Comparison of ENCODE assay signal across 17 mouse cellular contexts in genomic region chr7:30765173-30765572, GRCm38 (mm10). TPM values are rescaled to one million over a fixed set of nuclear protein-coding genes. Genes with fewer than 3 reads are reported as not detected.
A peak's percentile ranks its signal among the peaks of the same experiment; 100 is the strongest.
DNase-seq lines count a peak whose midpoint lies in the region; ATAC-seq and TF ChIP-seq lines count a peak whose summit lies in the region.
"Had no signal": no experiment of that assay in that cellular context is flagged by ENCODE, and none has a peak within 500 bp of the region (broad histone marks: within the 10 kb centered on the region; RNA-seq: fewer than 3 reads in every experiment).

No protein-coding gene starts in this region.

- peaks cover 27% of the 10 kb centered on the region for H3K4me1 ChIP-seq in heart, embryonic 10.5 days
- no peaks in the 10 kb centered on the region for H3K4me1 ChIP-seq in neural tube, embryonic 11.5 days (ENCODE audit: control insufficient read depth, insufficient read depth, low read length)
- H3K4me1 ChIP-seq in midbrain, embryonic 11.5 days (ENCODE audit: control insufficient read depth, insufficient read depth, low read length), result no peaks in the 10 kb centered on the region
- H3K4me1 ChIP-seq in stomach, postnatal 0 days (replicated peaks; ENCODE audit: control insufficient read depth, insufficient read depth), result no peaks in the 10 kb centered on the region; the same call in 1 of the 2 replicates

- H3K27ac ChIP-seq in heart, embryonic 10.5 days, result no peak overlapping the region
- H3K27ac ChIP-seq in neural tube, embryonic 11.5 days (ENCODE audit: low read depth, low read length), result no peak overlapping the region
- no peak overlapping the region for H3K27ac ChIP-seq in midbrain, embryonic 11.5 days (ENCODE audit: low read depth, low read length)
- H3K27ac ChIP-seq in stomach, postnatal 0 days (replicated peaks), result no peak overlapping the region
- H3K27ac ChIP-seq: kidney, postnatal 0 days; left cerebral cortex, adult 2 months had no signal

- H3K9ac ChIP-seq in neural tube, embryonic 11.5 days (ENCODE audit: low read length), result no peak overlapping the region
- H3K9ac ChIP-seq in midbrain, embryonic 11.5 days (ENCODE audit: low read length), result no peak overlapping the region
- H3K9ac ChIP-seq in stomach, postnatal 0 days (ENCODE audit: low read length), result no peak overlapping the region

- peak overlapping the region; percentile 29; the same call in 1 of the 2 replicates for H3K4me3 ChIP-seq in heart, embryonic 10.5 days
- no peak overlapping the region for H3K4me3 ChIP-seq in neural tube, embryonic 11.5 days (ENCODE audit: low read depth, low read length)
- H3K4me3 ChIP-seq in midbrain, embryonic 11.5 days (ENCODE audit: low read depth, low read length), result no peak overlapping the region
- H3K4me3 ChIP-seq in stomach, postnatal 0 days (ENCODE audit: low read depth, low read length), result peak overlapping the region; percentile 2; the same call in 1 of the 2 replicates
- H3K4me3 ChIP-seq: left cerebral cortex, adult 2 months; myocyte had no signal

- DNase-seq in heart, embryonic 10.5 days (ENCODE audit: low spot score), result no peak
- no peak for DNase-seq in heart, adult 18-20 months
- no peak for DNase-seq in neural tube, embryonic 11.5 days (ENCODE audit: low spot score)
- no peak for DNase-seq in neural tube, embryonic 10.5 days (ENCODE audit: extremely low spot score, low spot score)
- DNase-seq in midbrain, embryonic 11.5 days (ENCODE audit: low spot score, missing footprints), result no peak
- DNase-seq in stomach, postnatal 0 days (ENCODE audit: low spot score), result no peak
- no peak for DNase-seq in adrenal gland, adult 8-10 months
- no peak for DNase-seq in frontal cortex, postnatal 14 days (ENCODE audit: low spot score in 2 of 2)
- DNase-seq: cerebellum, adult 2 months; gastrocnemius, postnatal 14 days; lung, postnatal 14 days had no signal

- H3K27me3 ChIP-seq in heart, embryonic 10.5 days (ENCODE audit: insufficient read depth, poor library complexity, severe bottlenecking), result peaks cover 8% of the 10 kb centered on the region; the same call in 1 of the 2 replicates
- no peaks in the 10 kb centered on the region for H3K27me3 ChIP-seq in neural tube, embryonic 11.5 days (ENCODE audit: control insufficient read depth, insufficient read depth, low read length)
- H3K27me3 ChIP-seq in midbrain, embryonic 11.5 days (ENCODE audit: control insufficient read depth, insufficient read depth, low read length), result no peaks in the 10 kb centered on the region
- no peaks in the 10 kb centered on the region for H3K27me3 ChIP-seq in stomach, postnatal 0 days (ENCODE audit: control insufficient read depth, insufficient read depth, low read length)

- no peak; the same call in 1 of the 2 replicates for ATAC-seq in neural tube, embryonic 11.5 days (ENCODE audit: insufficient read depth, low FRiP score, low TSS enrichment)
- no peak for ATAC-seq in midbrain, embryonic 11.5 days (ENCODE audit: low FRiP score)
- no peak for ATAC-seq in stomach, postnatal 0 days (ENCODE audit: low FRiP score, low TSS enrichment)

- 0 out of 2 replicates have a peak overlapping the region, but pooled peaks have one; percentile 13 for H3K4me2 ChIP-seq in neural tube, embryonic 11.5 days (ENCODE audit: low read depth)
- peak overlapping the region; percentile 4; the same call in 1 of the 2 replicates for H3K4me2 ChIP-seq in midbrain, embryonic 11.5 days
- 0 out of 2 replicates have a peak overlapping the region, but pooled peaks have one; percentile 8 for H3K4me2 ChIP-seq in stomach, postnatal 0 days (replicated peaks; ENCODE audit: low read depth)
- H3K4me2 ChIP-seq: liver, embryonic 11.5 days had no signal

- no peaks in the 10 kb centered on the region for H3K36me3 ChIP-seq in heart, embryonic 10.5 days
- no peaks in the 10 kb centered on the region for H3K36me3 ChIP-seq in neural tube, embryonic 11.5 days (ENCODE audit: control insufficient read depth, insufficient read depth, low read length)
- H3K36me3 ChIP-seq in midbrain, embryonic 11.5 days (ENCODE audit: control insufficient read depth, insufficient read depth, low read length), result no peaks in the 10 kb centered on the region
- no peaks in the 10 kb centered on the region for H3K36me3 ChIP-seq in stomach, postnatal 0 days (ENCODE audit: control insufficient read depth, insufficient read depth, low read length)

- TF ChIP-seq EP300 in stomach, postnatal 0 days (optimal IDR thresholded peaks at IDR 0.05), result no peak

- H3K9me3 ChIP-seq in heart, embryonic 10.5 days, result no peaks in the 10 kb centered on the region
- H3K9me3 ChIP-seq in neural tube, embryonic 11.5 days (ENCODE audit: control insufficient read depth, low read length), result no peaks in the 10 kb centered on the region
- H3K9me3 ChIP-seq in midbrain, embryonic 11.5 days (ENCODE audit: control insufficient read depth, low read length), result no peaks in the 10 kb centered on the region
- H3K9me3 ChIP-seq in stomach, postnatal 0 days (ENCODE audit: control insufficient read depth, low read length), result no peaks in the 10 kb centered on the region

- TF ChIP-seq CTCF in stomach, postnatal 0 days (IDR thresholded peaks at IDR 0.05; ENCODE audit: low read depth), result no peak

- 39% methylated on average over 11 of the region's 11 CpGs for WGBS in heart, embryonic 10.5 days
- 40% methylated on average over 11 of the region's 11 CpGs for WGBS in neural tube, embryonic 11.5 days
- WGBS in midbrain, embryonic 11.5 days, result 47% methylated on average over 11 of the region's 11 CpGs
- 47% methylated on average over 11 of the region's 11 CpGs for WGBS in stomach, postnatal 0 days

RNA-seq across cellular contexts. Expression of gene Dmkn, which starts 1.6 kb away (rescaled TPM):
- 0.39 and 0.81 TPM in 2 replicates for polyA plus RNA-seq in heart, embryonic 10.5 days (2016; fragmentation: Nextera tagmentation; extraction: Ambion mirVana)
- total RNA-seq in heart, adult 18-20 months (2021), result 1 to 10 TPM; 1.0 to 3.5 TPM
- polyA plus RNA-seq in neural tube, embryonic 11.5 days (2014; fragmentation: Nextera tagmentation; extraction: Ambion mirVana), result not detected in 2 replicates
- not detected in 2 replicates for polyA plus RNA-seq in midbrain, embryonic 11.5 days (2014; fragmentation: Nextera tagmentation; extraction: Ambion mirVana)
- polyA plus RNA-seq in stomach, postnatal 0 days (2015; fragmentation: Nextera tagmentation; extraction: Ambion mirVana), result 1,959 and 2,038 TPM in 2 replicates
- total RNA-seq in adrenal gland, adult 8-10 months (2022), result 1 to 10 TPM; 2.7 to 4.6 (median 4.2) TPM
- total RNA-seq: MEL had no signal
- polyA plus RNA-seq: C2C12; liver, embryonic 11.5 days; myocyte had no signal

RNA-seq across cellular contexts. Expression of gene Sbsn, which starts 13.9 kb away (rescaled TPM):
- polyA plus RNA-seq in heart, embryonic 10.5 days (2016; fragmentation: Nextera tagmentation; extraction: Ambion mirVana), result 0.84 and 1.1 TPM in 2 replicates
- total RNA-seq in heart, adult 18-20 months (2021), result 1 to 10 TPM; 2.1 to 3.7 TPM
- polyA plus RNA-seq in neural tube, embryonic 11.5 days (2014; fragmentation: Nextera tagmentation; extraction: Ambion mirVana), result 0.09 and 0.74 TPM in 2 replicates
- 0.54 and 1.1 TPM in 2 replicates for polyA plus RNA-seq in midbrain, embryonic 11.5 days (2014; fragmentation: Nextera tagmentation; extraction: Ambion mirVana)
- polyA plus RNA-seq in stomach, postnatal 0 days (2015; fragmentation: Nextera tagmentation; extraction: Ambion mirVana), result 438 and 453 TPM in 2 replicates
- 100 to 1,000 TPM; 213 to 399 (median 309) TPM for total RNA-seq in adrenal gland, adult 8-10 months (2022)

RNA-seq across cellular contexts. Expression of gene Gapdhs, which starts 21.7 kb away (rescaled TPM):
- 0.23 and 0.48 TPM in 2 replicates for polyA plus RNA-seq in heart, embryonic 10.5 days (2016; fragmentation: Nextera tagmentation; extraction: Ambion mirVana)
- total RNA-seq in heart, adult 18-20 months (2021), result not detected
- 0.27 and 0.88 TPM in 2 replicates for polyA plus RNA-seq in neural tube, embryonic 11.5 days (2014; fragmentation: Nextera tagmentation; extraction: Ambion mirVana)
- 0.19 and 0.48 TPM in 2 replicates for polyA plus RNA-seq in midbrain, embryonic 11.5 days (2014; fragmentation: Nextera tagmentation; extraction: Ambion mirVana)
- polyA plus RNA-seq in stomach, postnatal 0 days (2015; fragmentation: Nextera tagmentation; extraction: Ambion mirVana), result 0.27 and 0.30 TPM in 2 replicates
- not detected for total RNA-seq in adrenal gland, adult 8-10 months (2022)
- total RNA-seq: gastrocnemius, postnatal 14 days; left cerebral cortex, adult 2 months; MEL had no signal
- polyA plus RNA-seq: C2C12; cerebellum, adult 2 months had no signal

RNA-seq across cellular contexts. Expression of gene Krtdap, which starts 22.5 kb away (rescaled TPM):
- polyA plus RNA-seq in heart, embryonic 10.5 days (2016; fragmentation: Nextera tagmentation; extraction: Ambion mirVana), result not detected in 2 replicates
- not detected for total RNA-seq in heart, adult 18-20 months (2021)
- polyA plus RNA-seq in neural tube, embryonic 11.5 days (2014; fragmentation: Nextera tagmentation; extraction: Ambion mirVana), result not detected in 2 replicates
- not detected in 2 replicates for polyA plus RNA-seq in midbrain, embryonic 11.5 days (2014; fragmentation: Nextera tagmentation; extraction: Ambion mirVana)
- 12,744 and 13,054 TPM in 2 replicates for polyA plus RNA-seq in stomach, postnatal 0 days (2015; fragmentation: Nextera tagmentation; extraction: Ambion mirVana)
- not detected for total RNA-seq in adrenal gland, adult 8-10 months (2022)
- total RNA-seq: left cerebral cortex, adult 2 months; MEL had no signal
- polyA plus RNA-seq: C2C12; cerebellum, adult 2 months; liver, embryonic 11.5 days; myocyte had no signal

RNA-seq across cellular contexts. Expression of gene Tmem147, which starts 35.8 kb away (rescaled TPM):
- 183 and 189 TPM in 2 replicates for polyA plus RNA-seq in heart, embryonic 10.5 days (2016; fragmentation: Nextera tagmentation; extraction: Ambion mirVana)
- total RNA-seq in heart, adult 18-20 months (2021), result 100 to 1,000 TPM; 238 to 252 TPM
- 167 and 172 TPM in 2 replicates for polyA plus RNA-seq in neural tube, embryonic 11.5 days (2014; fragmentation: Nextera tagmentation; extraction: Ambion mirVana)
- 140 and 153 TPM in 2 replicates for polyA plus RNA-seq in midbrain, embryonic 11.5 days (2014; fragmentation: Nextera tagmentation; extraction: Ambion mirVana)
- polyA plus RNA-seq in stomach, postnatal 0 days (2015; fragmentation: Nextera tagmentation; extraction: Ambion mirVana), result 210 and 221 TPM in 2 replicates
- 100 to 1,000 TPM; 179 to 210 (median 202) TPM for total RNA-seq in adrenal gland, adult 8-10 months (2022)

Comparison
In these comparisons a context has a peak if more than half of its experiments do, and no peak if none do; other contexts are left out.
1. H3K4me3 ChIP-seq: peak in heart, embryonic 10.5 days (single experiment) and stomach, postnatal 0 days (single experiment); none in neural tube, embryonic 11.5 days (single experiment) and midbrain, embryonic 11.5 days (single experiment).
2. RNA of gene Dmkn, which starts 1.6 kb away (polyA plus RNA-seq): 1,959 to 2,038 TPM in stomach, postnatal 0 days; 0.39 to 0.81 TPM in heart, embryonic 10.5 days, not detected in neural tube, embryonic 11.5 days and not detected in midbrain, embryonic 11.5 days; every median in the first group is over 1,000 times any median in the second.
3. RNA of gene Sbsn, which starts 13.9 kb away (polyA plus RNA-seq): 438 to 453 TPM in stomach, postnatal 0 days; 0.84 to 1.1 TPM in heart, embryonic 10.5 days, 0.54 to 1.1 TPM in midbrain, embryonic 11.5 days and 0.09 to 0.74 TPM in neural tube, embryonic 11.5 days; every median in the first group is over 100 times any median in the second.
4. Peak in every context shown above with its lines, with median percentiles within 50 percentile points of each other: H3K4me2 ChIP-seq.